ENCODE assay signal across 29 mouse cellular contexts in genomic region chr1:105280160-105280559, GRCm38 (mm10).
DNase-seq lines count a peak whose midpoint lies in the region; ATAC-seq lines count a peak whose summit lies in the region.
"Had no signal": no experiment of that assay in that cellular context is flagged by ENCODE, and none has a peak within 500 bp of the region (broad histone marks: within the 10 kb centered on the region; RNA-seq: fewer than 3 reads in every experiment).

No protein-coding gene starts in this region.

- H3K4me2 ChIP-seq in kidney, embryonic 14.5 days (replicated peaks; ENCODE audit: low read depth, low read length) = no peak overlapping the region
- no peak overlapping the region for H3K4me2 ChIP-seq in kidney, embryonic 16.5 days (replicated peaks; ENCODE audit: low read depth, low read length)
- no peak overlapping the region for H3K4me2 ChIP-seq in limb, embryonic 13.5 days (replicated peaks)
- no peak overlapping the region for H3K4me2 ChIP-seq in lung, embryonic 15.5 days
- H3K4me2 ChIP-seq: embryonic facial prominence, embryonic 13.5 days; embryonic facial prominence, embryonic 15.5 days; forebrain, embryonic 12.5 days had no signal

- no peaks in the 10 kb centered on the region for H3K27me3 ChIP-seq in kidney, embryonic 14.5 days (ENCODE audit: control insufficient read depth, insufficient read depth, low read length)
- H3K27me3 ChIP-seq in kidney, embryonic 16.5 days (ENCODE audit: insufficient read depth, low read length) = no peaks in the 10 kb centered on the region
- H3K27me3 ChIP-seq in limb, embryonic 13.5 days = no peaks in the 10 kb centered on the region
- no peaks in the 10 kb centered on the region for H3K27me3 ChIP-seq in limb, embryonic 10.5 days (ENCODE audit: low read depth, poor library complexity, severe bottlenecking)
- H3K27me3 ChIP-seq in lung, embryonic 15.5 days = no peaks in the 10 kb centered on the region
- H3K27me3 ChIP-seq: embryonic facial prominence, embryonic 13.5 days; embryonic facial prominence, embryonic 15.5 days; forebrain, embryonic 12.5 days; Patski had no signal

- H3K9me3 ChIP-seq in kidney, embryonic 14.5 days (ENCODE audit: control insufficient read depth, low read length) = no peaks in the 10 kb centered on the region
- H3K9me3 ChIP-seq in kidney, embryonic 16.5 days (ENCODE audit: low read length) = no peaks in the 10 kb centered on the region
- no peaks in the 10 kb centered on the region for H3K9me3 ChIP-seq in limb, embryonic 13.5 days
- H3K9me3 ChIP-seq in limb, embryonic 10.5 days (replicated peaks) = no peaks in the 10 kb centered on the region
- H3K9me3 ChIP-seq in lung, embryonic 15.5 days = no peaks in the 10 kb centered on the region
- H3K9me3 ChIP-seq: embryonic facial prominence, embryonic 13.5 days; embryonic facial prominence, embryonic 15.5 days; forebrain, embryonic 10.5 days; forebrain, embryonic 12.5 days had no signal

- peak; percentile 65; the same call in 1 of the 2 replicates for ATAC-seq in kidney, embryonic 14.5 days (ENCODE audit: low FRiP score, low TSS enrichment)
- 0 out of 2 replicates have a peak, but pooled peaks have one; percentile 58 for ATAC-seq in kidney, embryonic 16.5 days (ENCODE audit: low FRiP score, low TSS enrichment)
- peak; percentile 40 for ATAC-seq in limb, embryonic 13.5 days (ENCODE audit: low FRiP score, low read depth)
- no peak for ATAC-seq in lung, embryonic 15.5 days (ENCODE audit: borderline replicate concordance, extremely low read depth, low FRiP score, low TSS enrichment)
- ATAC-seq: activated CD4-positive, CD25-positive, alpha-beta regulatory T cell, adult 4 months; CD4-positive, CD25-positive, alpha-beta regulatory T cell, adult 4 months; forebrain, embryonic 14.5 days; Patski had no signal

- no peaks in the 10 kb centered on the region; the same call in 1 of the 2 replicates for H3K4me1 ChIP-seq in kidney, embryonic 14.5 days (ENCODE audit: control insufficient read depth, insufficient read depth, low read length)
- H3K4me1 ChIP-seq in kidney, embryonic 16.5 days (ENCODE audit: insufficient read depth, low read length) = no peaks in the 10 kb centered on the region
- H3K4me1 ChIP-seq in limb, embryonic 13.5 days = peaks cover 11% of the 10 kb centered on the region; the same call in 1 of the 2 replicates
- no peaks in the 10 kb centered on the region for H3K4me1 ChIP-seq in limb, embryonic 10.5 days
- H3K4me1 ChIP-seq in lung, embryonic 15.5 days = 0 out of 2 replicates have a peak, but pooled peaks cover 11% of the 10 kb centered on the region
- H3K4me1 ChIP-seq: embryonic facial prominence, embryonic 13.5 days; embryonic facial prominence, embryonic 15.5 days; forebrain, embryonic 12.5 days had no signal

- no peaks in the 10 kb centered on the region for H3K36me3 ChIP-seq in kidney, embryonic 14.5 days (ENCODE audit: control insufficient read depth, insufficient read depth, low read length)
- H3K36me3 ChIP-seq in kidney, embryonic 16.5 days (ENCODE audit: insufficient read depth, low read length) = no peaks in the 10 kb centered on the region
- H3K36me3 ChIP-seq in limb, embryonic 13.5 days = peaks cover 3% of the 10 kb centered on the region; the same call in 1 of the 2 replicates
- H3K36me3 ChIP-seq in limb, embryonic 10.5 days = no peaks in the 10 kb centered on the region
- no peaks in the 10 kb centered on the region for H3K36me3 ChIP-seq in lung, embryonic 15.5 days
- H3K36me3 ChIP-seq: embryonic facial prominence, embryonic 13.5 days; embryonic facial prominence, embryonic 15.5 days; forebrain, embryonic 12.5 days; G1E had no signal

- no peak for DNase-seq in kidney, adult 9 months
- DNase-seq in kidney, postnatal 25 days = no peak
- no peak for DNase-seq in limb, embryonic 10.5 days (ENCODE audit: low spot score)
- DNase-seq in lung, postnatal 36 days = no peak
- DNase-seq: adrenal gland, adult 8-10 months; adrenal gland, postnatal 14 days; adrenal gland, postnatal 36 days; B cell, adult 2 months; cerebellum, adult 11 months; cerebellum, adult 18-20 months; cerebellum, adult 8-10 months; cerebellum, adult 9-11 months; cerebellum, postnatal 14 days; cerebellum, postnatal 36 days; embryo, embryonic 11 days had no signal

- no peak overlapping the region for H3K27ac ChIP-seq in kidney, embryonic 14.5 days (ENCODE audit: low read depth, low read length)
- no peak overlapping the region for H3K27ac ChIP-seq in kidney, embryonic 16.5 days (ENCODE audit: low read length)
- H3K27ac ChIP-seq in limb, embryonic 13.5 days = no peak overlapping the region
- H3K27ac ChIP-seq in limb, embryonic 10.5 days = no peak overlapping the region
- H3K27ac ChIP-seq in lung, embryonic 15.5 days = peak overlapping the region; percentile 5; the same call in 1 of the 2 replicates
- H3K27ac ChIP-seq: embryonic facial prominence, embryonic 13.5 days; embryonic facial prominence, embryonic 15.5 days; forebrain, embryonic 10.5 days; forebrain, embryonic 12.5 days had no signal

- H3K4me3 ChIP-seq in kidney, embryonic 14.5 days (ENCODE audit: low read length) = no peak overlapping the region
- H3K4me3 ChIP-seq in kidney, embryonic 16.5 days (ENCODE audit: low read length) = no peak overlapping the region
- no peak overlapping the region for H3K4me3 ChIP-seq in limb, embryonic 13.5 days
- H3K4me3 ChIP-seq in limb, embryonic 10.5 days = no peak overlapping the region
- H3K4me3 ChIP-seq in lung, embryonic 15.5 days = no peak overlapping the region
- H3K4me3 ChIP-seq: embryonic facial prominence, embryonic 13.5 days; embryonic facial prominence, embryonic 15.5 days; erythroblast, embryonic 14.5 days; forebrain, embryonic 10.5 days; forebrain, embryonic 12.5 days had no signal

- 38% methylated on average over 2 of the region's 2 CpGs for WGBS in kidney, embryonic 14.5 days
- 33% methylated on average over 2 of the region's 2 CpGs for WGBS in kidney, embryonic 16.5 days
- 43% methylated on average over 2 of the region's 2 CpGs for WGBS in limb, embryonic 13.5 days
- WGBS in limb, embryonic 10.5 days = 70% methylated on average over 2 of the region's 2 CpGs
- 55% methylated on average over 2 of the region's 2 CpGs for whole genome bisulfite sequencing in lung, embryonic 15.5 days

- H3K9ac ChIP-seq in kidney, embryonic 14.5 days (ENCODE audit: low read depth, low read length) = no peak overlapping the region
- no peak overlapping the region for H3K9ac ChIP-seq in kidney, embryonic 16.5 days (replicated peaks; ENCODE audit: low read length)
- no peak overlapping the region for H3K9ac ChIP-seq in limb, embryonic 13.5 days
- H3K9ac ChIP-seq in lung, embryonic 15.5 days = no peak overlapping the region
- H3K9ac ChIP-seq: embryonic facial prominence, embryonic 13.5 days; embryonic facial prominence, embryonic 15.5 days; forebrain, embryonic 12.5 days had no signal
